Mouse (Mus musculus): Measurements from ENCODE around the gene Gm9913.

GRCm38 (mm10) chr2:125526566-125526965, 21.7 kb downstream of the Gm9913 start:
- TF ChIP-seq POLR2A (IDR thresholded peaks at IDR 0.05; ENCODE audit: insufficient read depth, low read depth, low read length) (no peak), CTCF (IDR thresholded peaks at IDR 0.05; ENCODE audit: insufficient read depth, low read depth, low read length) (no peak)
